Mouse (Mus musculus) thymus, postnatal 14 days (tissue): ENCODE results near the gene Atp2a3.

Experiments
- DNase-seq: peaks from one replicate; pipeline ENCODE4 v3.0.0; 2021

Gene Atp2a3

DNA sequence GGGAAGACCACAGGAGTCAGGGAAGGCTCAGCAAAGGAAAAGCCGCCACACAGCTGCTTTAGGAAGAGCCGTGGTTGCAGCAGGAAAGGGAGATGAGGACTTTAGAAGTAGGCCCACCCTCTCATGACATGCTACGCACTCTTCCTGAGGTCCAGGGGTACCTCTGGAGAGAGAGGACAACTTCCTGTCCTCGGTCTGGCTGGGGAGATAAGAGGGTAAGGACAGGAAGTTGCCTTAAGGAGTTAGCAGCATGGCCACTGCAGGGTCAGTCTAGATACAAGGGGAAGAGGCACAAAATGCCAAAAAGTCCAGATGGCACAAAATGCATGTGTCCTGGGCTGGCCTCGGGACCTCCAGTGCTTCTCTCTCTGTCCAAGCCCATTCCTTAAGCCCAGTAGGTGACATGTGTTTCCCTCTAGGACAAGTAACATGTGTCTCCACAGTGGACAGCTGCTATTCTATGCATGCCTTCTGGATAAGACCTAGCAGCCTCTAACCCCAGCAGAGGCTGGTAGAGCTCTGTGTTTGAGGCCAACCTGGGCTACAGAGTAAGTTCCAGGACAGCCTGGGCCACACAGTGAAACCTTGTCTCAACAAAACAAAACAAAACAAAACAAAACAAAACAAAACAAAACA is 5.5 kb upstream of the Atp2a3 start:
- DNase-seq = no peak

DNA sequence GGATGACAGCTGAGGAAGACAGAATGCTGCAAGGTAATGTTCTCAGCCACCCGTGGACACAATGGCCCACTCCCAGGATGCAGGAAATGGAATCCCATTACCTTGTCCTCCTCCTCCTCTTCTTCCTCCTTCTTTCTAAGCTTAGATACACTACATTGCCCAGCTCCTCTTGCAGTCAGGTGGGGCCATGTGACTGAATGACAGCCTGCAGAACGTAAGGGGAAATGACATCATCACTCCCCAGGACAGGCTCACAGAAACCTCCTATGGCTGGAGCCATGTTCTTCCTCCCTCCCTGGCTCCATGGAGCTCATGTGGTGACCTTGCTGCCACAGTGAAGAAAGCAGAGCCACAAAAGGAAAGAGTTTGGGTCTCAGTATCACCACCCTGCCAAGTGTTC is 3.7 kb upstream of the Atp2a3 start:
- no peak for DNase-seq

DNA sequence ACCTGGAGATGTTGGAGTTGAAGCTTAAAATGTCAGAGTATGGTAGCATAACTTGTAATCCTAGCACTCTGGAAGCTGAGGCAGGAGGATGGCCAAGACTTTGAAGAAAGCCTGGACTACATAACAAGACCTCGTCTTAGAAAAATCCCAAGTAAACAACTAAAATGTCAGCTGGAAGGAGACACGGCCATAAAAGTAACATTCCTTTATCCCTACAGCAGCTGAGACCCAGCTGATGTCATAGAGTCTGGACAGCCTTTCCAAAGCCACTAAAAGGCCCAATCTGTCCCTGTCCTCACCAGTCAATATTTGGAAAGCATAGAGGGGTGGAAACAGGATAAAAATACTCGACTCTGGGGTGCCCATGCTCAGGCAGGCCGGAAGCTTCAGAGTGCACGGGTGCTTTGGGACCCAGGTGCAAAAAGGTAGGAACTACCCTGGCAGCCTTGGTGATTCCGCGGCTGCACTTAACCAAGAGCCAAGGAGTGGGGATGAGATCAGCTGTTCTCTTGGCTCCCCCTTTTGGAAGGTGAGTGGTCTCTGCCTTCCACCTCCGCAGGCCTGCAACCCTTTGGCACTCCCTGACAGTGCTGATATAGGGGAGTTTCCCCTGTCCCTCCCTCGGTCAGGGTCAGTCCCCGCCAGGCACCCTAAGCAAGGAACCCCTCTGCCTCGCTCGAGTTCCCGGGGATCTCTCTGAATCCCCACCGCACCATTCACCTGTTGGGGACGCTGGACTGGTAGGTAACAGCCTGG is 867 bp upstream of the Atp2a3 start:
- DNase-seq = peak; percentile 51

DNA sequence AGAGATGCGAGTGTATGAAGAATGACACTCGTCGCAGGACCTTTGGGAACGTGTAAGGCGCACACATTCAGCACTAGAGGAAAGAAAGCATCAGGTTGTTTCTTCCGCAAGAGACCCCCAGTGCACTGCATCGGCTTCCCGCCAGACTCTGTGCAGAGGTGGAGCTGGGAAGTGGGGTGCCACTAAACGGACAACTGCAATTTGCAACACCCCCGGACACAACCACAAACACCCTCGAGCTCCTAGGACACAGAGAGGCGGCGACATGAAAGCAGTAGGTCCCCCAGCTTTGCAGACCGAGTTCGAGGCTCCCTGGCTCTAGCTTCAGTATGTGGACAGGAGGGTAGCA is 272 bp upstream of the Atp2a3 start:
- no peak for DNase-seq

DNA sequence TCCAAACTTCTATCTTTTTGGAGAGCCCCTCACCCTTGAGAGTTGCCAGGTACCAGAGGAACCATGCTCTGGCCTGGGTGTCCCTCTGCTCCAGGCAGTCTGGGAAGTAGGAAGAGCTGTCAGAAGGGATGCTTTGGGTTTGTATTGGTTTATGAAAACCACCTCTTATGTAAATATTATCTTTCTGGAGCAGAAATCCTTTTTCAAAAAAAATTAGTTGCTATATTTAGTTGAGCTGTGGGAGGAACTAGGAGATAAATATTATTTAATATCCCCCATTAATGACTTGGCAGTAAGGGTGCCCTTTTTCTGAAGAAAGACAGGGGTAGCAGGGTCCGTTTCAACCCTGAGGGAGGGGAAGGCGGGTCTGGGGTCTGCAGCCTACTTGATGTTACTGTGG is 1.4 kb downstream of the Atp2a3 start:
- no peak for DNase-seq

DNA sequence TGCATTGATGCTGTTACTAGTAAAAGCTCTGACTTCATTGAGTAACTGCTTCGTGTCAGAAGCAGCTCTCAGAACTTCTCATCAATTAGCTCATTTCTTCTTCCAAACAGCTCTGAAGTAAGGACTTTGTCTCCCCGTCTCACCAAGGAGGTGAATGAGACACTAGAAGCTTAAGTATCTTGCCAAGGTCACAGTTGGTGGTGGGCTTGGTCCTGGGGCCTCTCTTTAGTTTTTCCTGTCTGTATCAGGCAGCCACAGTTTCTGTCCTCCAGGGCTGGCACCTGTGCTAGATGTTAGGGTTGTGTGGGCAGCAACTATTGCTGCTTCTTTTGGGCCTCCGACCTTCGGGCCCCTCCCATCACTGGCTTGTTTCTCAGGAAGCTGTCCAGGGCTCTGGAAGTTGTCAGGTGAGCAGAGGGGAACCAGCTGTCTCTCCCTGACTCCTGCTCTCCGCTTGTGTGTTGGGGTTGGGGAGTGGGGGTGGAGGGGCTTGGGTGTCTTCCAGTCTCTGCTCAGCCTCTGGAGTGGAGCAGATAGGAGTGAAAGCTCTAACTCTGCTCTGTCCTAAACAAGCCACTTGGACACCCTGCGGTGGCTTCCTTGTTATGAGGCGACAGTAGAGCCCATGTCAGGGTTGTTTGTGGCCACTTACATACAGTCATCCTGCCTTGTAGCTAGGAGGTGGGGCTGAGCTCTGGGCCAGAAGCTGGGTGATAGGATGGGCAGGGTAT is 2.3 kb downstream of the Atp2a3 start:
- DNase-seq = peak; percentile 35

DNA sequence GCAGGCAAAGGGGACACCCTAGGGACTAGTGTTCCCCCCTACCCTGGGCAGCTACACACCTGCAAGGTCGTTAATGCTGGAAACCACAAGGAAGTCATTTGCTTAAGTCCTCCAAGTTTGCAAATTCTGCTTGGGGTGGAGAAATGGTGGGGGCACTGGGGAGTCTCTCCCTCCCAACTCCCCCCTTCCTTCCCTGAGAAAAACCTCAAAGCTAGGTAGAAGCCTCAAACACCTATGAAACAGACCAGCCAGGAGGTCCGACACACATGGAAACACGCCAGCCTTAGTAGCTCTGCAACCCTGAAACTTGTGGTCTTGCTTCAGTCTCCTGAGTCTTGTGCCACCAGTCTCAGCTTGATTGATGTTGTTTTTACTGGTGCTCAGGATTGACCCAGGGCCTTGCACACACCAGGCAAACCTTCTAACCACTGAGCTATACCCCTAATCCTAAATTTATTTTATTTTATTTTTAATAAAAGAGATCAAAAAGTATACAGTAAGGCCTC is 2.9 kb downstream of the Atp2a3 start:
- peak; percentile 33 for DNase-seq

DNA sequence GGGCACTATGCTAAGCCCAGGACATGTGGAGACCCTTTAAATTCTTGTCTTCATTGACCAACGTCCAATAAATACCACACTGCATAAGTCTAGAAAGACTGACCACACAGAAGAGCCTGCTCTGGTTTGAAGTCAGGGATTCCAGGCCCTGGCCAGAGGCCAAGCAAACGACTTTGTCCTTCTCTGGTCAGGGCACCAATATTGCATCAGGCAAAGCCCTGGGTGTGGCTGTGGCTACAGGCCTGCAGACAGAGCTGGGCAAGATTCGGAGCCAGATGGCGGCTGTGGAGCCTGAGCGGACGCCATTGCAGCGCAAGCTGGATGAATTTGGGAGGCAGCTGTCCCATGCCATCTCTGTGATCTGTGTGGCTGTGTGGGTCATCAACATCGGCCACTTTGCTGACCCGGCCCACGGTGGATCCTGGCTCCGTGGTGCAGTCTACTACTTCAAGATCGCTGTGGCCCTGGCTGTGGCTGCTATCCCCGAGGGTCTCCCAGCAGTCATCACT is 14.1 kb downstream of the Atp2a3 start:
- no peak for DNase-seq

DNA sequence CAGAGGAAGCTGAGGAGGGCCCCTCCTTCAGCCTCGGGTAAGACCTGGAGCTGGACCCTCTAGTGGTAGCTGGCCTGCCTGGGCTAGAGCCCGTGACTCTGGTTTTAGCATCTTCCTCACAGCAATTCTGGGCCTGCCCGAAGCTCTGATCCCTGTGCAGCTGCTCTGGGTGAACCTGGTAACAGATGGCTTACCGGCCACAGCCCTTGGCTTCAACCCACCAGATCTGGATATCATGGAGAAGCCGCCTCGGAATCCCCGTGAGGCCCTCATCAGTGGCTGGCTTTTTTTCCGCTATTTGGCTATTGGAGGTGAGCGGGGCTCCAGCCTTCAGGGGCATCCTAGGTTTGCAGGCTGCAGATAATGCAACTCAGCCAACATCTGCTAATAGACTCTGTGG is 21.5 kb downstream of the Atp2a3 start:
- no peak for DNase-seq

DNA sequence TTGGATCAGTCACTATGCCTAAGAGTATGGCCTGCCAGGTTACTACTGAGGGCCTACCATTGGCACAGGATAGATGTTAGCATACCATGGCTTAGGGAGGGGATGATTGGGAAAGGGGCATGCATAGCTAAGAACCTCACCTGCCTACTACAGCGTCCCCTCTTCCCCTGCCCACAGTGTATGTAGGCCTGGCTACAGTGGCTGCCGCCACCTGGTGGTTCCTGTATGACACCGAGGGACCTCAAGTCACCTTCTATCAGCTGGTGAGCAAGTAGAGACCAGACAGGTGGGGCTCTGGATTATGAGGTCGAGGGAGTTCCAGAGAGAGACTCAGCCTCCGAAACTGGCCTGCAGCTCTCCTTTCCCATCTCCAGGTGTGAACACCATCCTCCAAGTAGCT is 22.3 kb downstream of the Atp2a3 start:
- DNase-seq = peak; percentile 58

DNA sequence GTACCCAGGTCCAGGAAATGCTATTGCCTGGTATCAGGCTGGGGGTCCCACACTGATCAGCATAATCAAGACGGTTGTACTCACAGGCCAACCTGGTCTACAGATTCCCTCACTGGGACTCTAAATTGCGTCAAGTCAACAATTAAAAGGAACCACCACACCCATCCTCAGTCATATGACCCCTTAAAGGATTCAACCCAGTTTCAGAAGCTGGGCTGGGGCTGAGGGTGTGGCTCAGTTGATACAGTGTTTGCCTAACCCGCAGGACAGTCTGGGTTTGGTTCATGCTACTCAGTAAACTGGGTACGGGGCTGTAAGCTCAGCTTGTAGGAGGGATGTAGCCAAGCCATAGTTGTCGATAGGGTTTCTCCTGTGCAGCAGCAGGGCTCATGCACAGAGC is 25.8 kb downstream of the Atp2a3 start:
- DNase-seq = no peak

DNA sequence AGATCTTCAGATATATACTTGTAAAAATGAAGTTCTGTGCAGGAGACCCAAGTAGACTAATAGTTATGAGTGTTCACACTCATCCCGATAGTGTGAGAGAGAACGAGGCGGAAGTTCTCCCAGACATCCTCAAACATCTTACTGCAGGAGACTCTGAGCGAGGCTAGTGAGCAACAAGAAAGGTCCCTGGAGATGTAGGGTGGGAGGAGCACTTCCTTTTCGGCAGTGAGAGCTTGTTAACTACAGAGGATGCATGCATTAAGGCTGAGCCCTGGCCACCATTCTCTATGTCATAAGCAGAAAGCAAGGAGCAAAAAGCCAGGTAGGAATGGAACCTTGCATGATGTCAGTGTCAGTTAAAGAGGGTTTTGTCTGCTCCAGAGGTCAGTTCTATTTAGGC is 26.3 kb downstream of the Atp2a3 start:
- no peak for DNase-seq

DNA sequence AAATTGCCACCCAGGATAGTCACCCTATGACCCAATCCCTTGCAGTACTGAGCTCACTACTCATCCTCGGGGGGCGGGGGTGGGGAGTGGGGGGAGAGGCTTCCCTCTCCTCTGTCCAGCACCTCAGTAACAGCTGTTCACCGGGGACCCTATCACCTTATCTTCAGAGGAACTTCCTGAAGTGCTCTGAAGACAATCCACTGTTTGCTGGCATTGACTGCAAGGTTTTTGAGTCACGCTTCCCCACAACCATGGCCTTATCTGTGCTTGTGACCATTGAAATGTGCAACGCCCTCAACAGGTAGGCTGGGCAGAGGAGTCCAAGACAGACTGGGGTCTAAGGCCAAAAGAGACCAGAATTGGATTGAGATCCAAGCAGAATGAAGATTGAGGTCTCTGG is 26.8 kb downstream of the Atp2a3 start:
- DNase-seq = no peak

DNA sequence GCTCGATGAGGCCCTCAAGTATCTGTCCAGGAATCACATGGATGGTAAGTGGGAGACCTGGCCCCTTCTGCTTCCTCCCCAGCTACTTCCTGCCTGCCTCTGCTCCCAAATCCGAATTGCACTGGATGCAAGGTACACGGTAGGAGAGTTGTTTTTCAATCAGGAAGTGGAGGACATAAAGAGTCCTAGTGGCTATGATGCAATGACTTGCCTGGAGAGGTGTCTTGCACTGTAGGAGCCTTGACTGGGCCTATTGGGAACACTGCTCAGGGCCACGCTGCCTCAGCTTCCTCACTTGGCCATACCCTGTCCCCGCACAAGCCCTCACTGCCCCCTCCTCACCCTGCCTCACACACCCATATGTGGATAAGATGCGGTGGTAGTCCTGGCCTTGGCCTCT is 28.1 kb downstream of the Atp2a3 start:
- no peak for DNase-seq

DNA sequence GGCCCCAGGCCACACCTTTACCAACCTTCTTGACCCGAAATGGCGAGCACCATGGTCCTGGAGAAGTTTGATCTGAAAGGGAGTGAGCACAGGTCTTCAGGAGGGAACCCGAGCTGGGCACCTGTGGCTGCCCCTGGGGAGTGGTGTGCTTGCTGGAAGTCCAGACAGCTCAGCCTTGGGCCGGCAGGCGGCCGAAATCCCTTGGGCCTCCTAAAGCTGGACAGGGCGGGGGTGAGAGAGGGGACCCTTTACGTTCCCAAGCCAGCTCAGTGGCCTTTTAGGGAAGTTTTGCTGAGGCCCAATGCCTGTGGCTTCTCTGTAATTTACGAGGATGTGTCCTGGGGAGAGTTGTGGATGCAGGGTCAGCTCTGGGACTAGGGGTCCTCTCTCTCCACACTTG is 29.7 kb downstream of the Atp2a3 start:
- no peak for DNase-seq

DNA sequence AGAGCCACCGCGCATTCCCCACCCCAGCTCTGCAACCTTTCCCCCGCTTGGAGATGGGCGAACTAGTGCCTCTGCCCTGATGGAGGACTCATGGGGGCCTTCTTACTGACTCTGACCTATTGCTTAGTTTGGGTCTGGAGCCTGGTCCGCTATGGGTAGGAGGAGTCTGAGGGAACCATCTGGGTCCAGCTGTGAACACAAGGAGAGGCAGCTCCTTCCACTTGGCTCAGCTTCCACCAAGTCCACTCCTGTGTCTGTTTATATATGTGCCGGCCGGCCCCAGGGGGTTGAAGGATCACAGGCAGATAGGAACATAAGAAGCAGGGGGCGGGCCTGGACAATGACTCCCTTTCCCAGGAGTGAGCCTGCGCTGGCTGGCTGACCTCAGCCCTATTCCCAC is 31.0 kb downstream of the Atp2a3 start:
- DNase-seq = no peak

DNA sequence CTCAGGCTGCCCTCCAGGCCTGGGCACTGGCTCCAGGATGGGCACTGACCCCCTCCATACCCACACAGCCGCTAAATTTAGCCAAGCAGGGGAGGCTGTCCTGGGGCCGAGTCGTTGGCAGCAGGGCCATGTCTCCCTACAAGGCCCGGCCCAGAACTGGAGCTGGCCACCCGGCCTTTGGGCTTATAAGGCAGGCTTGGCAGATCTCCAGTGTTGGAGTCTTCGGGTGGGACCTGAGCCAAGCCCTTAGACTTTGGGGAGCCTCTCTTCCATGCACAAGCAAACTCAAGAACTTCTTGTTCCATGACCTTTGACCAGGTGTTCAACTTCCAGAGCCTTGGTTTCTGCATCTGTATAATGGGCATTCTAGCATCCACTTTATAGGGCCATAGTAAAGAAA is 35.4 kb downstream of the Atp2a3 start:
- no peak for DNase-seq

DNA sequence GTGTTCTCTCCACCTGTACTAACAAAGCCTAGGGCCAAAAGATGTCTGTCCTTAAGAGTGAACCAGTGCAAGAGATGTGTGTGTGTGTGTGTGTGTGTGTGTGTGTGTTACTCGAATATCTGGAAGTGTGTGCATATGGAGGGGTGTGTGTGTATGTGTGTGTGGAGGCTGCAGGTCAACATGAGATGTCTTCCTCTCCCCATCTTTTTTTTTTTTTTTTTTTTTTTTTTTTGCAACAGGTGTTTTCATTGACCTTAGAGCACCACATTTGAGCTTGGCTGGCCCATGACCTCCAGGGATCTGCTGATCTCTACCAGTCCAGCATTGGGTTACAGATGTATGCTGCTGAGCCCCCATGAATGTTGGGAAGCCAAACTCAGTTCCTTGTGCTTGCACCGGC is 35.8 kb downstream of the Atp2a3 start:
- no peak for DNase-seq

DNA sequence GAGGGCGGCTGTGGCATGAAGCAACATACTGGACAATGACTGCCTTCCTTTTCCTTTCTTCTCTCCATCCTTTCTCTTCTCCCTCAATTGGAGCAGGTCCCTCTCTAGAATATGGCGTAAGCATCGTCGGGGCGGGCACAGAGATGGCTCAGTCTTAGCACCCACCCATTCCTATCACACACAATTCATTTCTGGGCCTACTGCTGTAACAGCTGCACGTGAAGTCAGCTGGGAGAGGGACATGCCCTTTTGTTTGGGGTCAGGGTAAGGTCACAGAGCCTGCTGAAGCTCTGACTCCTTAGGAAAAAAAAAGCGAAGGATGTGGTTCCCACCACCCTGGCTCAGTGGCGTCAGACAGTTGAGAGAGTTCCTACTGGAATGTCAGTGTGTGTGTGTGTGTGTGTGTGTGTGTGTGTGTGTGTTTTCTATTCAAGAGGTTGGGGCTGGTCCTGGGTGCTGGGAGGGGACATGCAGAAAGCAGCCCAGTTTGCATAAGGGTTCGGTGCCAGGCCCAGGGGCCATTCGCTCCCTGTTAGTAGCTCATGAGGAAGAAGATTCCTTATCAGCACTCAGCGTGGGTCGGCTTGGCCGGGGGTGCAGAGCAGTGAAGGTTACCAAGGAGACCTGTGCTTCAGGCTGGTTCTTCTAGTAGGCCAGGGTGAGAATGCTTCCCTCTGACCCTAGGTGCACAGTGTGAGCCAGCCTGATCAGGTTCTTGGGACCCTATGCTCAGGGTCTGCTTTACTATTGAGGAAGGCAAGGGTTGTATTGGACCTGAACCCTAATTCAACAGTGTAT is 36.8 kb downstream of the Atp2a3 start:
- no peak for DNase-seq

DNA sequence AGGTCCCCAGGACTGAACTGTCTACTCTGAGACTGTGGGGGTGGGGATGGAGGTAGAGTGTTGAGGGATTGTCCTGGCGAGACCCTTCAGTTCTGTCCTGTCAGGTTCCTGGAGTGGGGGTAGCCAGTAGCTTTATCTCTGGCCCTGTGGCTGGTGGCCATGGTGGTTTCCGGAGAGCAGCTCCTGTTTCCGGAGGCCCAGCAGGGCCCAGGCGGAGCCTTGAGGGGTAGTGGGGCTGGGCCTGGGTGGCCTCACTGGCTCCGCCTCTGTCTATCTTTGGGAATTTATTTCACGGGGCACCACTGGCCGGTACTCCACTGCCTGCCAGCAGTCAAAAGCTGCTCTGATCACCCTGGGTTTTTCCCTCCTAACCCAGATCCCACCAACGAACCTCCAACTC is 37.8 kb downstream of the Atp2a3 start, which contains the start of gene P2rx1:
TSS of gene P2rx1 (plus strand) at position 333 of the 400 bp plus-strand sequence.
- DNase-seq = no peak

DNA sequence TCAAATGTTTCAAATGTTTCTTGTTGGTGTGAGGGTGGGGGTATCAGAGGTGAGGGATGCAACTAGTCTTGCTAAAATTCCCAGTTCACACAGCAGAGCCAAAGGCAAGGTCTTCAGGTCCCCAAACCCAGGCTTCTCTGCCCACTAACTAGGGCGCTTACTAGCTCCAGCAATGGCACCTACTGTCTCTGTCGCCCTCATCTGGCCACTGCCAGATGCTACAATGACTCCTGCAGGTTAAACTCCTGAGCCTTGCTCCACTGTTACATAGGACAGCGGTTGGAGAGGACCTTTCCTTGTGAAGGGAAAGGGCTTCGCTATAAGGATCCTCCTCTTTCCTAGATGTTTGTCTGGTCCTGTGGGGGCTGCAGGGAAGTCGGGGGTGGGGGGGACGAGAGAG is 40.1 kb downstream of the Atp2a3 start:
- peak; percentile 80 for DNase-seq

DNA sequence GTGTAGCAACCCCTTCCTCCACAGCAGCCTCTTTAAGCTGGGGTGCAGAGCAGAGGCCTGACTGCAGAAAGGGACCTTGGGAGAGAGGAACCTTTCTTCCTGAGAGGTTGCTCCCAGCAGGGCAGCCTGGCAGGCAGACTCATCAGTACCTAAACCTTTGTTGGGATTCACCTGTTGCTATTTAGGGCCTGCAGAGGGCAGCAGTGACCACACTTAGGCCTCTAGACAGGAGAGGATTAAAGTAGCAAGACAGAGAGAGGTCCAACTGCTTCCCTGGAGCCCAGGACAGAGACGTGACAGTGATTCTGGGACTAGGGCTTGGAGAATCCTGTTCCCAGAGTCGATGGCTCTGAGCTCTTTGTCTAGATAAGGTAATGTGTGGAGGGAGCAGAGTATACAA is 45.4 kb downstream of the Atp2a3 start:
- peak; percentile 66 for DNase-seq

DNA sequence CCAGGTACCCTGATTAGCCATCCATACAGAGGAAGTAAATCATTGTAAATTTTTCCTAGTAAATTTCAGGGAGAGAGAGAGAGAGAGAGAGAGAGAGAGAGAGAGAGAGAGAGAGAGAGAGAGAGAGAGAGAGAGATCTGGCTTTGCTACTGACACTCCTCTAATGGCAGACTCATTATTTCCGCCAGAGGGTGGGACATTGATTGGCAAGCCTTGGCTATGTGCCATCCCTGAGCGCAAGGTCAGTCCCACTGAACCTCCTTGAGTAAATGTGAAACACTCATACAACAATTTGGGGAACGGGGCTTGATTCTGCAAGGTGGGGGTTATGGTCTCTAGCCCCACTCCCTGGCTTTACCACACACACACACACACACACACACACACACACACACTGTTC is 46.1 kb downstream of the Atp2a3 start:
- no peak for DNase-seq
